Mouse (Mus musculus) testis, adult 2 months (tissue): ENCODE data around the gene Pcif1.

Experiments
- CTCF ChIP-seq: fragments of 200-500 bp; IDR thresholded peaks from 2 replicates; pipeline ENCODE4 v1.5.1; 2012; ENCODE audit warnings: low read depth, mild to moderate bottlenecking, inconsistent platforms, low read length, moderate library complexity; ENCODE audit not compliant: control insufficient read depth, insufficient read depth, insufficient replicate concordance
- POLR2A ChIP-seq: fragments of 200-500 bp; IDR thresholded peaks from 2 replicates; pipeline ENCODE4 v1.6.1; 2012; ENCODE audit warnings: low read depth, mild to moderate bottlenecking, inconsistent platforms, low read length, moderate library complexity; ENCODE audit not compliant: control insufficient read depth

DNA sequence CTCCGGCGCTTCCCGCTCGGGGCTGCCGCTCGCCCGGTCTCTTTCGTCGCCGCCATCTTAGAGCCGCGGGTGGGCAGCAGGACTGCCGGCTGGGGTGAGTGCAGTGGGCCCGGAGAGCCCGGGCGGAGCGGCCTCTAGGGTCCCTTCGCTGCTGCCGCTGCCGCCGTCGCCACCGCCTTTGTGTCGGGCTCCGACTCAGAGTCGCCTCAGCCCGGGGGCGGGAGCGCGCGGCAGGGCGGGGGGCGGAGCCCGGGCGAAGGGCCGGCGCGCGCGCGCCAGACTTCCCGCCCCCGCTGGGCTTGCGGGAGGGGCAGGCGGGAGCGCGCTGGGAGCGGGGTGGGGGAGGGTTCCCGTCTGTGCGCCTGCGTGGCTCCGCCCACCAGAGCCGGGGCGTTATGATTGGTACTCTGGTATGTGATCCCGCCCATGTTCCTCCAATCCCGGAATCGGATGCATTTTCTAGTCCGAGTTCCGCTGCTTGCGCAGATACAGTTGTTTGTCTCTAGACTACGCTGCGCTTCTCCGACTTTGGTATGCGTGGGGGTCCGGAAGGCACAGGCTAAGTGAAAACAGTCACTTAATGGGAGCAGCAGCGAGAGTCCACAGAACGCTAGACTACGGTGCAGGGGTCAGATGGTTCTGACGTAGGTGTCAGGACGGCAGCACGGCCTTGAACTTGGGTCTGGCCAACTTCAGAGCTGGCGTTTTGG, 619 bp downstream of the Pcif1 start:
- no peak; the same call in 1 of the 2 replicates for TF ChIP-seq CTCF
- peak; percentile 87 for TF ChIP-seq POLR2A
